Mouse (Mus musculus) thymus, adult 2 months (tissue): ENCODE results near the gene Ugt1a6b. TPM values are rescaled to one million over a fixed set of nuclear protein-coding genes. Genes with fewer than 3 reads are reported as not detected.
"Not testable (repeated sequence)": the region's sequence is repeated elsewhere in the genome, so short reads cannot be mapped to it uniquely, and the experiment has no call there.

Experiments
- DNase-seq: peaks from one replicate; pipeline ENCODE4 v3.0.0; 2021
- H3K27ac ChIP-seq: fragments of 200-500 bp; 2 replicates; pipeline ENCODE4 v1.5.1; 2012; ENCODE audit warnings: low read length, control low read depth; ENCODE audit not compliant: control insufficient read depth, insufficient read depth
- H3K27me3 ChIP-seq: fragments of 200-500 bp; 2 replicates; pipeline ENCODE4 v1.6.1; 2012; ENCODE audit warnings: mild to moderate bottlenecking, low read length, moderate library complexity, mixed read lengths; ENCODE audit not compliant: control insufficient read depth, insufficient read depth
- H3K36me3 ChIP-seq: fragments of 200-500 bp; 2 replicates; pipeline ENCODE4 v1.6.1; 2012; ENCODE audit warnings: mild to moderate bottlenecking, low read length, moderate library complexity; ENCODE audit not compliant: control insufficient read depth, insufficient read depth
- H3K4me1 ChIP-seq: fragments of 200-500 bp; replicated peaks from 2 replicates; pipeline ENCODE4 v1.6.1; 2012; ENCODE audit warnings: low read length; ENCODE audit not compliant: control insufficient read depth, insufficient read depth
- H3K4me3 ChIP-seq: fragments of 200-500 bp; 2 replicates; pipeline ENCODE4 v1.5.1; 2012; ENCODE audit warnings: mild to moderate bottlenecking, low read length, control low read depth, moderate library complexity; ENCODE audit not compliant: control insufficient read depth, insufficient read depth
- CTCF ChIP-seq: fragments of 200-500 bp; IDR thresholded peaks from 2 replicates; pipeline ENCODE4 v1.5.1; 2012; ENCODE audit warnings: mild to moderate bottlenecking, control low read depth, low read length, moderate library complexity, borderline replicate concordance; ENCODE audit not compliant: control insufficient read depth, poor library complexity, insufficient read depth; ENCODE audit errors: extremely low read depth
- POLR2A ChIP-seq: fragments of 200-500 bp; IDR thresholded peaks from 2 replicates; pipeline ENCODE4 v1.6.1; 2012; ENCODE audit warnings: mild to moderate bottlenecking, low read length, control low read depth, moderate library complexity; ENCODE audit not compliant: control insufficient read depth, poor library complexity, insufficient read depth; ENCODE audit errors: extremely low read depth
- WGBS: fragments of 180-500 bp; shearing (Covaris S2); methylation state at CpG from one replicate; pipeline ENCODE4 v1.1.7; 2018; 5-methylcytosine and 5-hydroxymethylcytosine counted together
- polyA plus RNA-seq: library from polyadenylated mRNA; depleted of rRNA; stranded (reverse); fragments of >200 nt; gene quantifications from 2 replicates; pipeline ENCODE4 v1.2.3, GENCODE M21; 2012; rRNA removed

Ugt1a6b gene
- polyA plus RNA-seq = 1.3 and 1.6 TPM in 2 replicates

GRCm38 (mm10) chr1:88103019-88103418 lies at the start of gene Ugt1a6b:
Gene Ugt1a6b, plus strand, starts transcription at chr1:88103252.
- 43% methylated on average over 3 of the region's 3 CpGs for WGBS
- not testable (repeated sequence) for DNase-seq, H3K4me3 ChIP-seq, H3K4me1 ChIP-seq, H3K27me3 ChIP-seq, H3K36me3 ChIP-seq, H3K27ac ChIP-seq

- Histone ChIP-seq H3K4me3 (no peak within 1 kb of the TSS), H3K36me3 (no peaks in the 10 kb centered on the region), H3K27me3 (no peaks in the 10 kb centered on the region), H3K4me1 (no peaks in the 10 kb centered on the region), H3K27ac (no peak within 1 kb of the TSS)
- no peak for TF ChIP-seq CTCF
- TF ChIP-seq POLR2A = no peak
- no peak for DNase-seq
- 94% methylated on average over 1 of the region's 1 CpGs for WGBS
These were observed 48.0 kb upstream of the Ugt1a6b start, which contains the start of gene Ugt1a10 for GRCm38 (mm10) chr1:88055088-88055487. Gene Ugt1a10, plus strand, starts transcription at chr1:88055388.

- not testable (repeated sequence) for H3K27me3 ChIP-seq, DNase-seq, H3K4me3 ChIP-seq, H3K27ac ChIP-seq, H3K36me3 ChIP-seq, H3K4me1 ChIP-seq
- WGBS = 50% methylated on average over 1 of the region's 2 CpGs
These were observed 36.5 kb upstream of the Ugt1a6b start for GRCm38 (mm10) chr1:88066472-88067102.

- no peak for DNase-seq
- no peaks in the 10 kb centered on the region for H3K36me3 ChIP-seq
- WGBS = 92% methylated on average over 2 of the region's 2 CpGs
- H3K27me3 ChIP-seq = no peaks in the 10 kb centered on the region
- no peaks in the 10 kb centered on the region for H3K4me1 ChIP-seq
- H3K4me3 ChIP-seq = no peak within 1 kb of the TSS
- H3K27ac ChIP-seq = no peak within 1 kb of the TSS
- TF ChIP-seq POLR2A (no peak), CTCF (no peak)
These were observed 32.6 kb upstream of the Ugt1a6b start, which contains the start of gene Ugt1a9 for GRCm38 (mm10) chr1:88070495-88070894. Gene Ugt1a9, plus strand, starts transcription at chr1:88070800.

GRCm38 (mm10) chr1:88070902-88071301 lies 32.1 kb upstream of the Ugt1a6b start:
- Histone ChIP-seq H3K27me3 (no peaks in the 10 kb centered on the region), H3K27ac (no peak overlapping the region), H3K4me1 (no peaks in the 10 kb centered on the region), H3K36me3 (no peaks in the 10 kb centered on the region), H3K4me3 (no peak overlapping the region)
- DNase-seq = no peak
- 95% methylated on average over 4 of the region's 4 CpGs for WGBS
- TF ChIP-seq CTCF = no peak
- TF ChIP-seq POLR2A = no peak

- no peak for DNase-seq
- WGBS = 96% methylated on average over 2 of the region's 2 CpGs
- Histone ChIP-seq H3K4me1 (no peaks in the 10 kb centered on the region), H3K27ac (no peak overlapping the region), H3K36me3 (no peaks in the 10 kb centered on the region), H3K4me3 (no peak overlapping the region), H3K27me3 (no peaks in the 10 kb centered on the region)
- TF ChIP-seq POLR2A = no peak
- no peak for TF ChIP-seq CTCF
These were observed 28.6 kb upstream of the Ugt1a6b start for GRCm38 (mm10) chr1:88074471-88074870.

- no peak overlapping the region for H3K27ac ChIP-seq
- no peak overlapping the region for H3K4me3 ChIP-seq
- H3K27me3 ChIP-seq = no peaks in the 10 kb centered on the region
- H3K4me1 ChIP-seq = no peaks in the 10 kb centered on the region
- DNase-seq = no peak
- H3K36me3 ChIP-seq = no peaks in the 10 kb centered on the region
- 85% methylated on average over 1 of the region's 1 CpGs for WGBS
- TF ChIP-seq POLR2A = no peak
- TF ChIP-seq CTCF = no peak
These were observed 25.9 kb upstream of the Ugt1a6b start for GRCm38 (mm10) chr1:88077128-88077527.
